Mouse (Mus musculus) stomach, postnatal 0 days (tissue): Measurements from ENCODE around the gene Pdilt.

Experiments
- CTCF ChIP-seq: IDR thresholded peaks from 2 replicates; pipeline ENCODE4 v1.5.1; 2016; ENCODE audit warnings: antibody characterized with exemption, low read depth, mild to moderate bottlenecking, moderate library complexity
- EP300 ChIP-seq: optimal IDR thresholded peaks from 2 replicates; pipeline ENCODE3; 2016; ENCODE audit warnings: antibody characterized with exemption

DNA sequence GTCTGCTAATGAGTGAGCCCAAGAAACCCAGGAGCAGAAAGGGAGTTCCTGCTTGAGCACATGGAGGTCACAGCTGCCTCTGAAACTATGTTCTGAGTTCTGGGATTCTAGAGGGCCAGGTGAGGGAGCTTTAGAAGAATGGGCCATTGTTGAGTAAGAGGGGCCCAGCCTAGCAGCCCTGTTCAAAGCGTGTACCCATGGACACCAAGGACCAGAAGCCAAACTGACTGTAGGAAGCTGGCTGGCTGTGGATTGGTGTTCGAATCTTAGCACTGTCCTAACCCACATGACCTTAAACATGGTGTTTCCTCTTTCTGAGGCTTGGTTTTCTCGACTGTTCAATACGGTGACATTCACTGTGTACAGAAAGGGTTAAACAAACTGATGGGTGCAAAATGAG lies at the start of gene Pdilt:
- TF ChIP-seq EP300 (no peak), CTCF (no peak)
